Mouse (Mus musculus): ENCODE data around the gene Mixl1. TPM values are rescaled to one million over a fixed set of nuclear protein-coding genes. Genes with fewer than 3 reads are reported as not detected.

Mixl1 gene
- polyA plus RNA-seq, 1 experiment from 2014 or later, result 0.15 TPM

- no peak overlapping the region for H3K9ac ChIP-seq (ENCODE audit: low read depth, low read length)
- ATAC-seq, result no peak
- H3K36me3 ChIP-seq (ENCODE audit: control insufficient read depth, insufficient read depth, low read length), result no peaks in the 10 kb centered on the region
- WGBS, result 83% methylated on average over 5 of the region's 5 CpGs
- no peak overlapping the region for H3K4me2 ChIP-seq (ENCODE audit: low read length)
- no peak overlapping the region for H3K4me3 ChIP-seq (ENCODE audit: low read depth, low read length)
- no peaks in the 10 kb centered on the region; the same call in 1 of the 2 replicates for H3K27me3 ChIP-seq (ENCODE audit: control insufficient read depth, insufficient read depth, low read depth, low read length)
- no peaks in the 10 kb centered on the region for H3K4me1 ChIP-seq (ENCODE audit: control insufficient read depth, insufficient read depth, low read length)
- no peaks in the 10 kb centered on the region for H3K9me3 ChIP-seq (replicated peaks; ENCODE audit: control insufficient read depth, low read length, poor library complexity, severe bottlenecking)
- no peak overlapping the region for H3K27ac ChIP-seq (ENCODE audit: low read length)
Measured at GRCm38 (mm10) chr1:180718756-180719155, 21.9 kb upstream of the Mixl1 start.

DNA sequence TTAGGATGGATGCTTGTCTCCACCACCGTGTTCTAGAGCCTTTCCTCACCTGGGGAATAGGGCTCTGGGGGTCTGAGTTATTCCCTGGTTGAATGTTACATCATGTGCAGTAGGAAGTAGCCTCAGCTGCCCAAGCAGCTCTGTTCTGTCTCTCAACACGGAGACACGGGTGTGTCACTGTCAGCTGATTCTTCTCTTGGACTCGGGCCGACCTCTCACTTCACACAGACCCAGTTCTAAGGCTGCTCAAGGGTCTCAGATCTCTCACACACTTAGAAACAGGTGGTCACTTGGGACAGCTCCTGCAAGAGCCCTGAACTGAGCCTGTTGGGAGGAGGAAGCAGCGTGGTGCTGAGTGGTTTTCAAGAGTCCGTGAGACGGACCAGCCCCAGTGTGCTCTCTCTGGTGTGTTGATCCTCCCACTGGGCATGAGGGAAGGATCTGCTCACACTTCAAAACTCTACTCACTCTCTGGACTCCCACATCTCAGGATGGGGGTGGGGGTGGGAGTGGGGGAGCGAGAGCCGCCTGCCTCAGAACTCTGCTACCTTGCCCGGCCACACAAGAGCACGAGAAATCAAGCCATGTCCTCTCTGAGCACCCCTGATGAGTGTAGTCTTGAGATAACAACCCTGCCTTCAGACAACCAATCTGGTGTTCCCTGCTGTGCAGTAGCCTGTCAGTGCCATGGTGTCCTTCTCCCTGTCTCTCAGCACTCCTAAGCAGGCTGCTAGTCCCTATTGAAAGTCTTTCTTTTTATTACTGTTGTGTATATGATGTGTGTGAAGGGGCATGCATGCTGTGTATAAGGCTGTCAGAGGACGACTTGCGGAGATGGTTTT lies 12.3 kb upstream of the Mixl1 start:
- no peak for ATAC-seq
- no peaks in the 10 kb centered on the region for H3K4me1 ChIP-seq (ENCODE audit: control insufficient read depth, insufficient read depth, low read length)
- no peaks in the 10 kb centered on the region for H3K9me3 ChIP-seq (replicated peaks; ENCODE audit: control insufficient read depth, low read length, poor library complexity, severe bottlenecking)
- no peak overlapping the region for H3K9ac ChIP-seq (ENCODE audit: low read depth, low read length)
- no peak overlapping the region for H3K27ac ChIP-seq (ENCODE audit: low read length)
- H3K4me2 ChIP-seq (ENCODE audit: low read length), result no peak overlapping the region
- WGBS, result 81% methylated on average over 14 of the region's 14 CpGs
- H3K36me3 ChIP-seq (ENCODE audit: control insufficient read depth, insufficient read depth, low read length), result no peaks in the 10 kb centered on the region
- H3K27me3 ChIP-seq (ENCODE audit: control insufficient read depth, insufficient read depth, low read depth, low read length), result no peaks in the 10 kb centered on the region
- H3K4me3 ChIP-seq (ENCODE audit: low read depth, low read length), result no peak overlapping the region

DNA sequence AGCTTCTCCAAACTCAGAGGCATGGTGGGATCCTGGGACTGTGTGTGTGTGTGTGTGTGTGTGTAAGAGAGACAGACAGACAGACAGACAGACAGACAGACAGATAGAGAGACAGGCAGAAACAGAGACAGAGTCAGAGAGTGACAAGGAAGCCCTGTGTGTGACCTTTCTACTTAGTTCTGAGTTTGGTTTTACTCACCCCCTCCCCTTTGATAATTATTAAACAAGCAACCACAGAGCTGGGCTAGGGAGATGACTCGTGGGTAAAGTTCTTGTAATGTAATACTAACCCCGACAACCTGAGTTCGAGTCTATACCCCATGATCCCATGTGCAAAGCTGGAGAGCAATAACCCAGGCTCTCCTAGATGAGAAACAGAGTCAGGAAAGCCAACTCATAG lies 11.0 kb upstream of the Mixl1 start:
- Histone ChIP-seq H3K27ac (ENCODE audit: low read length) (no peak overlapping the region), H3K9me3 (replicated peaks; ENCODE audit: control insufficient read depth, low read length, poor library complexity, severe bottlenecking) (no peaks in the 10 kb centered on the region), H3K4me1 (ENCODE audit: control insufficient read depth, insufficient read depth, low read length) (no peaks in the 10 kb centered on the region), H3K27me3 (ENCODE audit: control insufficient read depth, insufficient read depth, low read depth, low read length) (no peaks in the 10 kb centered on the region), H3K4me2 (ENCODE audit: low read length) (no peak overlapping the region), H3K9ac (ENCODE audit: low read depth, low read length) (no peak overlapping the region), H3K4me3 (ENCODE audit: low read depth, low read length) (no peak overlapping the region), H3K36me3 (ENCODE audit: control insufficient read depth, insufficient read depth, low read length) (no peaks in the 10 kb centered on the region)
- ATAC-seq, result no peak
- 82% methylated on average over 3 of the region's 3 CpGs for WGBS

DNA sequence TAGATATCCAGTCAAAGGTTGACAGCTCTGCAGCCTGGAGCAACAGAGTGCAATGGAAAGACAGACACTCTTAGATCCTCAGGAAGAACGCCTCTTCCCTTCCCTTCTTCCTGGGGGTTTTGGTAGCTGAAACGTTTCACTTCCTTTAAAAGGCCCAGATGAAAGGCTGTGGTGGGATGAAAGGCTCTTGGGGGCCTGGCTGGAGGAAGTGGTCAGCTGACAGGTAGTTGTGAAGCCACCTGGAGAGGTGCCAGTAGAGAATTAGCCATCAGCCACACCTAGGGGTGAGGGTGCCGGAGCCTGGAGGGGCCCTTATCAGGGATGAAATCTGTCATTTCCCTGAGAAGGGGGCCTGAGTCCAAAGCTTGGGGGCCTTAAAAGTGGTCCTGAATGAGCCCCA lies 10.5 kb upstream of the Mixl1 start:
- Histone ChIP-seq H3K4me3 (ENCODE audit: low read depth, low read length) (no peak overlapping the region), H3K27ac (ENCODE audit: low read length) (no peak overlapping the region), H3K27me3 (ENCODE audit: control insufficient read depth, insufficient read depth, low read depth, low read length) (no peaks in the 10 kb centered on the region), H3K9me3 (replicated peaks; ENCODE audit: control insufficient read depth, low read length, poor library complexity, severe bottlenecking) (no peaks in the 10 kb centered on the region), H3K4me1 (ENCODE audit: control insufficient read depth, insufficient read depth, low read length) (no peaks in the 10 kb centered on the region), H3K9ac (ENCODE audit: low read depth, low read length) (no peak overlapping the region), H3K4me2 (ENCODE audit: low read length) (no peak overlapping the region), H3K36me3 (ENCODE audit: control insufficient read depth, insufficient read depth, low read length) (no peaks in the 10 kb centered on the region)
- no peak for ATAC-seq
- 64% methylated on average over 3 of the region's 3 CpGs for WGBS

- Histone ChIP-seq H3K4me2 (ENCODE audit: low read length) (no peak overlapping the region), H3K4me3 (ENCODE audit: low read depth, low read length) (no peak overlapping the region), H3K36me3 (ENCODE audit: control insufficient read depth, insufficient read depth, low read length) (no peaks in the 10 kb centered on the region), H3K27me3 (ENCODE audit: control insufficient read depth, insufficient read depth, low read depth, low read length) (no peaks in the 10 kb centered on the region; the same call in 1 of the 2 replicates), H3K4me1 (ENCODE audit: control insufficient read depth, insufficient read depth, low read length) (no peaks in the 10 kb centered on the region), H3K27ac (ENCODE audit: low read length) (no peak overlapping the region), H3K9ac (ENCODE audit: low read depth, low read length) (no peak overlapping the region), H3K9me3 (replicated peaks; ENCODE audit: control insufficient read depth, low read length, poor library complexity, severe bottlenecking) (no peaks in the 10 kb centered on the region)
- 45% methylated on average over 6 of the region's 6 CpGs for WGBS
- ATAC-seq, result no peak
Measured at GRCm38 (mm10) chr1:180703400-180703799, 6.6 kb upstream of the Mixl1 start.

GRCm38 (mm10) chr1:180698063-180698462 lies 1.2 kb upstream of the Mixl1 start:
- H3K36me3 ChIP-seq (ENCODE audit: control insufficient read depth, insufficient read depth, low read length), result no peaks in the 10 kb centered on the region
- no peak overlapping the region for H3K4me2 ChIP-seq (ENCODE audit: low read length)
- ATAC-seq, result no peak
- WGBS, result 64% methylated on average over 5 of the region's 5 CpGs
- H3K9me3 ChIP-seq (replicated peaks; ENCODE audit: control insufficient read depth, low read length, poor library complexity, severe bottlenecking), result no peaks in the 10 kb centered on the region
- peaks cover 3% of the 10 kb centered on the region; the same call in 1 of the 2 replicates for H3K4me1 ChIP-seq (ENCODE audit: control insufficient read depth, insufficient read depth, low read length)
- peaks cover 34% of the 10 kb centered on the region for H3K27me3 ChIP-seq (ENCODE audit: control insufficient read depth, insufficient read depth, low read depth, low read length)
- no peak overlapping the region for H3K4me3 ChIP-seq (ENCODE audit: low read depth, low read length)
- H3K9ac ChIP-seq (ENCODE audit: low read depth, low read length), result no peak overlapping the region
- H3K27ac ChIP-seq (ENCODE audit: low read length), result no peak overlapping the region

- H3K4me3 ChIP-seq (ENCODE audit: low read depth, low read length), result no peak overlapping the region
Measured at GRCm38 (mm10) chr1:180691284-180691683, 5.5 kb downstream of the Mixl1 start.

More at GRCm38 (mm10) chr1:180691284-180691683, 5.5 kb downstream of the Mixl1 start:
- ATAC-seq, result no peak
- Histone ChIP-seq H3K4me1 (ENCODE audit: control insufficient read depth, insufficient read depth, low read length) (no peaks in the 10 kb centered on the region), H3K36me3 (ENCODE audit: control insufficient read depth, insufficient read depth, low read length) (peaks cover 15% of the 10 kb centered on the region), H3K9me3 (replicated peaks; ENCODE audit: control insufficient read depth, low read length, poor library complexity, severe bottlenecking) (no peaks in the 10 kb centered on the region), H3K4me2 (ENCODE audit: low read length) (no peak overlapping the region), H3K27ac (ENCODE audit: low read length) (no peak overlapping the region), H3K27me3 (ENCODE audit: control insufficient read depth, insufficient read depth, low read depth, low read length) (peaks cover 14% of the 10 kb centered on the region), H3K9ac (ENCODE audit: low read depth, low read length) (no peak overlapping the region)
- 87% methylated on average over 7 of the region's 7 CpGs for WGBS

Other genes with a start within 250 kb of the Mixl1 start
- gene Stum, start 213.5 kb downstream of the Mixl1 start, polyA plus RNA-seq (2015; fragmentation: Nextera tagmentation; extraction: Ambion mirVana), result 7.0 and 11.5 TPM in 2 replicates
- 75.6 and 84.0 TPM in 2 replicates for gene Parp1, start 128.1 kb downstream of the Mixl1 start, polyA plus RNA-seq (2015; fragmentation: Nextera tagmentation; extraction: Ambion mirVana)
- gene Lin9, start 55.9 kb downstream of the Mixl1 start, polyA plus RNA-seq (2015; fragmentation: Nextera tagmentation; extraction: Ambion mirVana), result 9.5 and 11.8 TPM in 2 replicates
- gene Acbd3, start 29.0 kb upstream of the Mixl1 start, polyA plus RNA-seq (2015; fragmentation: Nextera tagmentation; extraction: Ambion mirVana), result 22.4 and 23.9 TPM in 2 replicates
- 2,888 and 3,200 TPM in 2 replicates for gene H3f3a, start 116.9 kb upstream of the Mixl1 start, polyA plus RNA-seq (2015; fragmentation: Nextera tagmentation; extraction: Ambion mirVana)
- 32.1 and 32.9 TPM in 2 replicates for gene Sde2, start 154.1 kb upstream of the Mixl1 start, polyA plus RNA-seq (2015; fragmentation: Nextera tagmentation; extraction: Ambion mirVana)
- gene Lefty2, start 196.1 kb upstream of the Mixl1 start, polyA plus RNA-seq (2015; fragmentation: Nextera tagmentation; extraction: Ambion mirVana), result 4.7 and 5.0 TPM in 2 replicates
- gene Pycr2, start 207.3 kb upstream of the Mixl1 start, polyA plus RNA-seq (2015; fragmentation: Nextera tagmentation; extraction: Ambion mirVana), result 68.3 and 71.7 TPM in 2 replicates
- gene Lefty1, start 238.0 kb upstream of the Mixl1 start, polyA plus RNA-seq (2015; fragmentation: Nextera tagmentation; extraction: Ambion mirVana), result 0.26 TPM in 1 of 2 replicates, not detected in the other
- gene Tmem63a, start 245.3 kb upstream of the Mixl1 start, polyA plus RNA-seq (2015; fragmentation: Nextera tagmentation; extraction: Ambion mirVana), result 1.2 and 1.3 TPM in 2 replicates

Data from midbrain, embryonic 16.5 days (tissue).